ENCODE assay signal across 20 mouse cellular contexts in the genomic region with DNA sequence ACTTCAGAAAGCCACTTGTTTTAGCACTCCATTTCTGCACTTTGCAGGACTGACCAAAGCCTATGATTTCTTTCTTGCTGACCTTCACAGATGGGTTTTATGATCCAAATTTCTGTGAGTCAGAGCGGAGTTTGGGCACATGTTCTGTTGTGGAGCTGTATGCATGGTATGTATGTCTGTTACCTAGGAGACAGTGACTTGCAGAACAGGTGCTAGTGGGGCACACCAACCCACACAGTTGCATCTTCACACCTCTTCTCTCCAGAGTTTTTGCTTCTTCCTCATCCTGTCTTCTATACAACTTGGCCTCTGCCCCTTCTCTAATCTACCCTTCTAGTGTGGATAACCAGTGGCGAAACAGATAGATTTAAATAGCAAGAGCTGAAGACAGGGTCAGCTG.
DNase-seq lines count a peak whose midpoint lies in the region; TF ChIP-seq lines count a peak whose summit lies in the region.
"Had no signal": no experiment of that assay in that cellular context is flagged by ENCODE, and none has a peak within 500 bp of the region (broad histone marks: within the 10 kb centered on the region; RNA-seq: fewer than 3 reads in every experiment).

No protein-coding gene starts in this region.

- H3K27ac ChIP-seq in layer of hippocampus, adult 2 months = no peak overlapping the region; the same call in 1 of the 2 replicates
- H3K27ac ChIP-seq: embryonic facial prominence, embryonic 15.5 days; forebrain, embryonic 10.5 days; gastrocnemius, adult 2 months; hindbrain, embryonic 10.5 days; hindbrain, embryonic 14.5 days had no signal

- H3K4me3 ChIP-seq in layer of hippocampus, adult 2 months = no peak overlapping the region
- H3K4me3 ChIP-seq: embryonic facial prominence, embryonic 15.5 days; erythroblast, embryonic 14.5 days; forebrain, embryonic 10.5 days; gastrocnemius, adult 2 months; heart, embryonic 12.5 days; hindbrain, embryonic 10.5 days had no signal

- TF ChIP-seq CTCF in layer of hippocampus, adult 2 months (conservative IDR thresholded peaks at IDR 0.05) = no peak

- DNase-seq in layer of hippocampus, adult 9-11 months = peak; percentile 31
- no peak for DNase-seq in layer of hippocampus, adult 2 months (ENCODE audit: low spot score in 2 of 2)
- DNase-seq in right cerebral cortex, adult 18-20 months = peak; percentile 51
- DNase-seq in right cerebral cortex, postnatal 4 days = no peak
- DNase-seq in right cerebral cortex, postnatal 25 days = peak; percentile 43
- no peak for DNase-seq in thymus, adult 18-20 months
- DNase-seq: adrenal gland, adult 2 months; adrenal gland, postnatal 36 days; cerebellum, adult 11 months; cerebellum, adult 8-10 months; cerebellum, postnatal 14 days; embryo, embryonic 11 days; gastrocnemius, adult 2 months; gastrocnemius, postnatal 25 days had no signal

Comparison
In these comparisons a context has a peak if more than half of its experiments do, and no peak if none do; other contexts are left out.
1. DNase-seq: peak in layer of hippocampus, adult 9-11 months (single experiment), right cerebral cortex, adult 18-20 months (single experiment) and right cerebral cortex, postnatal 25 days (single experiment); none in layer of hippocampus, adult 2 months (0 of 2), right cerebral cortex, postnatal 4 days (single experiment) and thymus, adult 18-20 months (0 of 2).